Mouse (Mus musculus) testis, adult 2 months (tissue): ENCODE results near the gene Prkcsh.

Source experiments
- CTCF ChIP-seq: fragments of 200-500 bp; IDR thresholded peaks from 2 replicates; pipeline ENCODE4 v1.5.1; 2012; ENCODE audit warnings: low read depth, mild to moderate bottlenecking, inconsistent platforms, low read length, moderate library complexity; ENCODE audit not compliant: control insufficient read depth, insufficient read depth, insufficient replicate concordance
- POLR2A ChIP-seq: fragments of 200-500 bp; IDR thresholded peaks from 2 replicates; pipeline ENCODE4 v1.6.1; 2012; ENCODE audit warnings: low read depth, mild to moderate bottlenecking, inconsistent platforms, low read length, moderate library complexity; ENCODE audit not compliant: control insufficient read depth

DNA sequence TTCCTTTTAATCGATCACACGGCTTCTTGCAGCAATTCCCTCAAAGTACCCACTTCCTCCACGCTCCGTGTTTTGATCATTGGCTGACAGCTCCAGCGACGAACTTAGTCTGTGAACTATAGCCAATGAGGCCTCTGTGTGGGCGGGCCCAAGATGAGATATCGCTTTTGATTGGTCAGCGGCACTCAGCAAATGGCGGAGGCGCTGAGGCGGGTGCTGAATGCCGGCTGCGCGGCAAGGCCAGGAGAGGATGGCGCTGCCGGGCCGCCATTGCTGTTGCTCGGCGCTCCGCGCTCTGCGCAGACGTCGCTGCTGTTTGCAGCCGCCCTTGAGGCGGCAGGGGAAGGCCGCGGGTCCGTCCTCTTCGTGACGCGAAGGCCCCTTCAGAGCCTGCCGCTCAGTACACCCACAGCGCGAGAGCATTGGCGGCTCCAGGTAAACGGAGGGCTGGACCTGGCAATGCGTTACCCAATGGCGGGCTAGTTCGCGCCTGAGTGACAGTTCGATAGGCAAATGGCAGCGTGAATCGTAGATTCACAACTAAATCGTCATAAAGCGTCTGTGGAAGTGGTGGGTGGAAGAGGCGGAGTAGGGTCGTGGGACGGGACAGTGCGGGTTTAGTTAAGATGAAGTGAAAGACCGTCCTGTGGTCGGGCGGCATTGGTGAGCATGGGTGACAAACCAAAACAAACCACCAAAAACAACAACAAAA is 46.9 kb upstream of the Prkcsh start, which contains the start of gene Swsap1:
- TF ChIP-seq CTCF (no peak), POLR2A (peak; percentile 71; the same call in 1 of the 2 replicates)
